Mouse (Mus musculus): Measurements from ENCODE around the gene Mettl18. TPM values are rescaled to one million over a fixed set of nuclear protein-coding genes. Genes with fewer than 3 reads are reported as not detected.
"Not testable (repeated sequence)": the region's sequence is repeated elsewhere in the genome, so short reads cannot be mapped to it uniquely, and the experiment has no call there.

Mettl18 gene
- 1 to 10 TPM; 7.4 to 7.6 TPM for total RNA-seq (2021)
- long read RNA-seq, partial matches to known transcripts: 0 of 1 reads
- long read RNA-seq, other reads (novel, unspliced or antisense): 0 of 1 reads

GRCm38 (mm10) chr1:163994721-163995608, at the start of gene Mettl18, which contains the start of gene BC055324:
TSS of gene Mettl18 (plus strand) at chr1:163994889.
TSS of gene BC055324 (minus strand) at chr1:163994796.
- peak; percentile 88 to 93 for DNase-seq (ENCODE audit: low spot score in 2 of 2)

- no peak for DNase-seq (ENCODE audit: low spot score in 2 of 2)
Observed at GRCm38 (mm10) chr1:163953396-163953795, 41.3 kb upstream of the Mettl18 start.

GRCm38 (mm10) chr1:163958036-163958435, 36.7 kb upstream of the Mettl18 start:
- no peak for DNase-seq (ENCODE audit: low spot score in 2 of 2)

- DNase-seq (ENCODE audit: low spot score in 2 of 2): no peak
Observed at GRCm38 (mm10) chr1:163964008-163964689, 30.5 kb upstream of the Mettl18 start.

- no peak for DNase-seq (ENCODE audit: low spot score in 2 of 2)
Observed at GRCm38 (mm10) chr1:163974471-163974870, 20.2 kb upstream of the Mettl18 start.

- DNase-seq (ENCODE audit: low spot score in 2 of 2): no peak
Observed at GRCm38 (mm10) chr1:163975088-163975487, 19.6 kb upstream of the Mettl18 start.

GRCm38 (mm10) chr1:163976515-163976914, 18.2 kb upstream of the Mettl18 start:
- no peak for DNase-seq (ENCODE audit: low spot score in 2 of 2)

GRCm38 (mm10) chr1:163992371-163992770, 2.3 kb upstream of the Mettl18 start:
- no peak for DNase-seq (ENCODE audit: low spot score in 2 of 2)

GRCm38 (mm10) chr1:163994173-163994720, 442 bp upstream of the Mettl18 start:
- DNase-seq (ENCODE audit: low spot score in 2 of 2): no peak

- DNase-seq (ENCODE audit: low spot score in 2 of 2): no peak
Observed at GRCm38 (mm10) chr1:163995609-163995913, 872 bp downstream of the Mettl18 start.

GRCm38 (mm10) chr1:164001831-164002452, 7.3 kb downstream of the Mettl18 start:
- no peak for DNase-seq (ENCODE audit: low spot score in 2 of 2)

- no peak for DNase-seq (ENCODE audit: low spot score in 2 of 2)
Observed at GRCm38 (mm10) chr1:164004311-164004710, 9.6 kb downstream of the Mettl18 start.

- no peak for DNase-seq (ENCODE audit: low spot score in 2 of 2)
Observed at GRCm38 (mm10) chr1:164009235-164009634, 14.5 kb downstream of the Mettl18 start.

- no peak for DNase-seq (ENCODE audit: low spot score in 2 of 2)
Observed at GRCm38 (mm10) chr1:164014616-164015015, 19.9 kb downstream of the Mettl18 start.

- DNase-seq (ENCODE audit: low spot score in 2 of 2): no peak
Observed at GRCm38 (mm10) chr1:164018221-164018896, 23.7 kb downstream of the Mettl18 start.

- DNase-seq (ENCODE audit: low spot score in 2 of 2): no peak
Observed at GRCm38 (mm10) chr1:164019789-164020188, 25.1 kb downstream of the Mettl18 start.

- DNase-seq (ENCODE audit: low spot score in 2 of 2): not testable (repeated sequence)
Observed at GRCm38 (mm10) chr1:164020746-164021145, 26.1 kb downstream of the Mettl18 start.

- not testable (repeated sequence) for DNase-seq (ENCODE audit: low spot score in 2 of 2)
Observed at GRCm38 (mm10) chr1:164022106-164022505, 27.4 kb downstream of the Mettl18 start.

- DNase-seq (ENCODE audit: low spot score in 2 of 2): no peak
Observed at GRCm38 (mm10) chr1:164025685-164026084, 31.0 kb downstream of the Mettl18 start.

GRCm38 (mm10) chr1:164027416-164027815, 32.7 kb downstream of the Mettl18 start:
- DNase-seq (ENCODE audit: low spot score in 2 of 2): no peak

Data from layer of hippocampus, adult 18-20 months (tissue).